Mouse (Mus musculus) testis, adult 2 months (tissue): ENCODE measurements around the gene Sec11a.

Experiments used
- CTCF ChIP-seq: fragments of 200-500 bp; IDR thresholded peaks from 2 replicates; pipeline ENCODE4 v1.5.1; 2012; ENCODE audit warnings: low read depth, mild to moderate bottlenecking, inconsistent platforms, low read length, moderate library complexity; ENCODE audit not compliant: control insufficient read depth, insufficient read depth, insufficient replicate concordance
- POLR2A ChIP-seq: fragments of 200-500 bp; IDR thresholded peaks from 2 replicates; pipeline ENCODE4 v1.6.1; 2012; ENCODE audit warnings: low read depth, mild to moderate bottlenecking, inconsistent platforms, low read length, moderate library complexity; ENCODE audit not compliant: control insufficient read depth

DNA sequence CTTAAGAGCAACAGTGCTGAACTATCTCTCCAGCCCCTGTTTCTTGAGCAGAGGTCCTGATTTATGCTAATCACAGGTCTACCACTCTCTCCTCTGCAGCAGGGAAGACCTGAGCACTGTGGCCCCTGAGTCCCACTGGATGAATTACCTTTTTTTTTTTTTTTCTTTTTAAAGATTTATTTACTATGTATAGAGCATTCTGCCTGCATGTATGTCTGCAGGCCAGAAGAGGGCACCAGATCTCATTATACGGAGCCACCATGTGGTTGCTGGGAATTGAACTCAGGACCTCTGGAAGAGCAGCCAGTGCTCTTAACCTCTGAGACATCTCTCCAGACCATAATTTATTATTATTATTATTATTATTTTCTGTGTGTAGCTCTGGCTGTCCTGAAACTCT, 61.9 kb downstream of the Sec11a start:
- TF ChIP-seq CTCF, result no peak
- no peak for TF ChIP-seq POLR2A
